Mouse (Mus musculus): Measurements from ENCODE around the gene Kpna6.

DNA sequence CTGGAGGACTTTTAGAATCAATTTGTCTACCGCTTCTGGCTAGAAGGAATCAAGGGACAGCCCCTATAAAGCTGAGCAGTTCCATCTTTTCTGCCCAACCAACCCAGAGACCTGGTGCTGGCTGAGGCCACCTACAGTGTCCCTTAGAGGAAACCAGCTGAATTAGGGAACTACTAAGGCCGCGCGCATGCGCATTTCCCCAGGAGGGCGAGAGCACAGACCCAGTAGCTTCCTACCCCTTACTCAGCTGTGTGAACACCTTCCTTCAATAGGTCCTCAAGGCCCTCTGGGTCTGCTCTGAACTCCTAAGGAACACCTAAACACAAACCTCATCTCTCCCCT lies 47.6 kb downstream of the Kpna6 start:
- TF ChIP-seq CTCF (IDR thresholded peaks at IDR 0.05 in 2 of 3, conservative IDR thresholded peaks at IDR 0.05 in 1 of 3; ENCODE audit: control insufficient read depth in 1 of 3, insufficient read depth in 1 of 3, low read depth in 2 of 3, low read length in 3 of 3, poor library complexity in 1 of 3, severe bottlenecking in 1 of 3) (no peak), POLR2A (IDR thresholded peaks at IDR 0.05; ENCODE audit: control insufficient read depth in 1 of 2, insufficient read depth in 1 of 2, low read depth in 1 of 2, low read length in 2 of 2, poor library complexity in 1 of 2) (no peak), MAFK (IDR thresholded peaks at IDR 0.05; ENCODE audit: borderline replicate concordance, low read depth, low read length) (no peak), GATA1 (IDR thresholded peaks at IDR 0.05; ENCODE audit: low read depth, low read length) (no peak), CHD1 (IDR thresholded peaks at IDR 0.05; ENCODE audit: low read depth, low read length) (no peak), JUND (IDR thresholded peaks at IDR 0.05; ENCODE audit: low read depth, low read length) (no peak), POLR2AphosphoS5 (IDR thresholded peaks at IDR 0.05; ENCODE audit: borderline replicate concordance, low read depth, low read length) (no peak), ZNF384 (IDR thresholded peaks at IDR 0.05; ENCODE audit: low read depth, low read length) (no peak), MAX (IDR thresholded peaks at IDR 0.05; ENCODE audit: low read length) (no peak), MYC (IDR thresholded peaks at IDR 0.05; ENCODE audit: low read depth, low read length) (no peak), UBTF (IDR thresholded peaks at IDR 0.05; ENCODE audit: borderline replicate concordance, insufficient read depth, low read depth, low read length) (no peak), GABPA (IDR thresholded peaks at IDR 0.05; ENCODE audit: low read depth, low read length) (no peak), ETS1 (IDR thresholded peaks at IDR 0.05; ENCODE audit: low read depth, low read length) (no peak)

Data from MEL (cell line).